Mouse (Mus musculus) limb, embryonic 12.5 days (tissue): ENCODE data around the gene Fto. TPM values are rescaled to one million over a fixed set of nuclear protein-coding genes. Genes with fewer than 3 reads are reported as not detected.
A peak's percentile ranks its signal among the peaks of the same experiment; 100 is the strongest.

Source experiments
- ATAC-seq: fragments of 200-750 bp; cut with Nextera tagmentation; 2 replicates; pipeline ENCODE4 v1.8.0; 2017; ENCODE audit warnings: low read depth, moderate TSS enrichment; ENCODE audit not compliant: insufficient number of reproducible peaks, insufficient read depth, low FRiP score, low TSS enrichment
- H3K27ac ChIP-seq: fragments of 300-500 bp; sonication (generic); 2 replicates; pipeline ENCODE4 v1.5.1; 2016; ENCODE audit warnings: mild to moderate bottlenecking, moderate library complexity
- H3K27me3 ChIP-seq: fragments of 300-500 bp; sonication (generic); 2 replicates; pipeline ENCODE4 v1.6.1; 2016; ENCODE audit warnings: mild to moderate bottlenecking, moderate library complexity
- H3K36me3 ChIP-seq: fragments of 300-500 bp; sonication (generic); 2 replicates; pipeline ENCODE4 v1.6.1; 2016; ENCODE audit warnings: mild to moderate bottlenecking, moderate library complexity
- H3K4me1 ChIP-seq: fragments of 300-500 bp; sonication (generic); replicated peaks from 2 replicates; pipeline ENCODE4 v1.6.1; 2016
- H3K4me2 ChIP-seq: fragments of 300-500 bp; sonication (generic); 2 replicates; pipeline ENCODE4 v1.6.1; 2016; ENCODE audit warnings: mild to moderate bottlenecking, moderate library complexity
- H3K4me3 ChIP-seq: fragments of 300-500 bp; sonication (generic); replicated peaks from 2 replicates; pipeline ENCODE4 v1.5.1; 2016; ENCODE audit warnings: mild to moderate bottlenecking
- H3K9ac ChIP-seq: fragments of 300-500 bp; sonication (generic); replicated peaks from 2 replicates; pipeline ENCODE4 v1.6.1; 2016; ENCODE audit warnings: mild to moderate bottlenecking, moderate library complexity
- H3K9me3 ChIP-seq: fragments of 300-500 bp; sonication (generic); 2 replicates; pipeline ENCODE4 v1.6.1; 2016; ENCODE audit warnings: mild to moderate bottlenecking, moderate library complexity
- WGBS: fragments of 180-500 bp; shearing (Covaris S2); methylation state at CpG from one replicate; pipeline ENCODE4 v1.1.7; 2016; 5-methylcytosine and 5-hydroxymethylcytosine counted together
- polyA plus RNA-seq: library from polyadenylated mRNA; unstranded; fragments of >200 nt; fragmentation: Nextera tagmentation; extraction: Ambion mirVana; gene quantifications from 2 replicates; pipeline ENCODE4 v1.2.1, GENCODE M21; 2016

Gene Fto
- polyA plus RNA-seq, 1 experiment from 2014 or later: 92.1 TPM

DNA sequence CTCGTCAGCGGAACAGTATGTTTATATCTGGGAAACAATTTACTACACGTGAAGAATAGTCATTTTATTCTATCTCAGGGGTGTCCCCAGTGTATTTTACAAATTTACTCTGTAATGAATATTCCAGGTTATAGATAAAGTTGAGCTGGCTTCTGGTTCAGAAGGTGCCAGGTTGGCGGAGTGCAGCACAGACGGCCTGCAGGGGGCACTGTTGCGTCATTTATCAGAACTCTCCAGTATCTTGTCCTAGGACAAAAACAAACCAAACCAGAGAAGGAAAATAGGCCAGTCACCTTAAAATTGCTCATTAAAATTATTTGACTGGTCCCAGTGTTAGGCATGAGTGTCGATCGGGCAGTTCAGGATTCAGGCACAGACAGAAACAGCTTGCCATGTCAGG, 218.6 kb downstream of the Fto start:
- 10% methylated on average over 8 of the region's 8 CpGs for WGBS
- ATAC-seq: no peak
- H3K4me2 ChIP-seq: no peak overlapping the region
- no peaks in the 10 kb centered on the region for H3K9me3 ChIP-seq
- peaks cover 95% of the 10 kb centered on the region for H3K27me3 ChIP-seq
- no peaks in the 10 kb centered on the region for H3K36me3 ChIP-seq
- no peak overlapping the region for H3K27ac ChIP-seq
- H3K4me1 ChIP-seq: peaks cover 24% of the 10 kb centered on the region
- H3K9ac ChIP-seq: no peak overlapping the region
- H3K4me3 ChIP-seq: no peak overlapping the region

- H3K27ac ChIP-seq: no peak overlapping the region
- H3K9me3 ChIP-seq: no peaks in the 10 kb centered on the region
- peaks cover 29% of the 10 kb centered on the region for H3K4me1 ChIP-seq
- H3K27me3 ChIP-seq: peaks cover 94% of the 10 kb centered on the region
- H3K9ac ChIP-seq: no peak overlapping the region
- H3K4me2 ChIP-seq: 0 out of 2 replicates have a peak overlapping the region, but pooled peaks have one; percentile 10
- ATAC-seq: peak; percentile 39; the same call in 1 of the 2 replicates
- no peak overlapping the region for H3K4me3 ChIP-seq
- no peaks in the 10 kb centered on the region for H3K36me3 ChIP-seq
- WGBS: 25% methylated on average over 18 of the region's 18 CpGs
Measured at GRCm38 (mm10) chr8:91532671-91533436, 219.5 kb downstream of the Fto start.

DNA sequence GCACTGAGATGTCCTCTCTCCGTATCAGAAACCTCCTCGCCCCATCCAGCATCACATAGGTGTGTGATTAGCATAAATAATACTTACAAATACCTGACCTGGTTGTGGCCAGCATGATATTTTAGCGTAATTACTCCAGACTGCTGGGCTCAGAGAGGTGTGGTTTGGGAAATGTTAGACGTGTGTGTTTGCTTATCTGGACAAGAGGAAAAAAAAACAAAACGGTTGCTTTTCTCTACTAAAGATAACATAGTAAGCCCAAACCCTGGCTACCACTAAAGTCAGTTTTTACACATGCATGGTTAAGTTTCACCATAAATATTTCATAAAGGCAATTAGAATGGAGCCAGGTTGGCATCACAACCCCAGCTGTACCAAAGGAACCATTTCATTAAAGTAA, 221.4 kb downstream of the Fto start:
- Histone ChIP-seq H3K27ac (no peak overlapping the region), H3K4me2 (no peak overlapping the region), H3K4me1 (peaks cover 48% of the 10 kb centered on the region), H3K9ac (no peak overlapping the region), H3K27me3 (peaks cover 79% of the 10 kb centered on the region), H3K9me3 (no peaks in the 10 kb centered on the region), H3K4me3 (no peak overlapping the region), H3K36me3 (no peaks in the 10 kb centered on the region)
- no peak for ATAC-seq
- 77% methylated on average over 5 of the region's 5 CpGs for WGBS

GRCm38 (mm10) chr8:91538109-91538508, 224.8 kb downstream of the Fto start:
- no peak overlapping the region for H3K4me3 ChIP-seq
- no peak overlapping the region for H3K9ac ChIP-seq
- no peak overlapping the region for H3K27ac ChIP-seq
- H3K4me1 ChIP-seq: peaks cover 42% of the 10 kb centered on the region
- no peak for ATAC-seq
- H3K4me2 ChIP-seq: no peak overlapping the region
- H3K9me3 ChIP-seq: no peaks in the 10 kb centered on the region
- H3K27me3 ChIP-seq: peaks cover 69% of the 10 kb centered on the region
- 72% methylated on average over 9 of the region's 9 CpGs for WGBS
- no peaks in the 10 kb centered on the region for H3K36me3 ChIP-seq

DNA sequence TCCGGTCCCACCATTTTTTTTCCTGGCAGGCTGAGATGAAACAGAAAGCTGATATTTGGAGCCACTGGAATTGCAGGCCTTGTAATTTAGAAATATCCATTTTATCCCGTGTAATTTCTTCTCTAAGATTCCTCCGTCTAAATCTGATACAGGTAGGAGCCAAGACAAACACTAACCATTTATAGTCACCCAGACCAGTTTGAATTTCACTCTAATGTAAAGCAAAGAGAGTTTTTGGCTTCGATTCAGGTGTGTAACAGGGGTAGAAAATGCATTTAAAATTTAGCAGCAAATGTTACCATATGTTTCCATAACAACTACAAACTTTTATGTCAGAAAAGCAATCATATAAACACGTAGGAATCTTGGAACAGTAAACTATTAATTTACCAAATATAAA, 225.6 kb downstream of the Fto start:
- peaks cover 34% of the 10 kb centered on the region for H3K4me1 ChIP-seq
- H3K4me3 ChIP-seq: no peak overlapping the region
- WGBS: 51% methylated on average over 5 of the region's 5 CpGs
- no peaks in the 10 kb centered on the region for H3K36me3 ChIP-seq
- no peak overlapping the region for H3K4me2 ChIP-seq
- H3K27ac ChIP-seq: no peak overlapping the region
- H3K9ac ChIP-seq: no peak overlapping the region
- ATAC-seq: no peak
- H3K27me3 ChIP-seq: peaks cover 69% of the 10 kb centered on the region
- H3K9me3 ChIP-seq: no peaks in the 10 kb centered on the region

- ATAC-seq: no peak
- no peak overlapping the region for H3K4me2 ChIP-seq
- no peak overlapping the region for H3K4me3 ChIP-seq
- WGBS: 81% methylated on average over 8 of the region's 8 CpGs
- H3K9me3 ChIP-seq: no peaks in the 10 kb centered on the region
- peaks cover 32% of the 10 kb centered on the region for H3K4me1 ChIP-seq
- H3K9ac ChIP-seq: no peak overlapping the region
- H3K27me3 ChIP-seq: peaks cover 69% of the 10 kb centered on the region
- H3K36me3 ChIP-seq: no peaks in the 10 kb centered on the region
- no peak overlapping the region for H3K27ac ChIP-seq
Measured at GRCm38 (mm10) chr8:91539586-91539985, 226.3 kb downstream of the Fto start.

DNA sequence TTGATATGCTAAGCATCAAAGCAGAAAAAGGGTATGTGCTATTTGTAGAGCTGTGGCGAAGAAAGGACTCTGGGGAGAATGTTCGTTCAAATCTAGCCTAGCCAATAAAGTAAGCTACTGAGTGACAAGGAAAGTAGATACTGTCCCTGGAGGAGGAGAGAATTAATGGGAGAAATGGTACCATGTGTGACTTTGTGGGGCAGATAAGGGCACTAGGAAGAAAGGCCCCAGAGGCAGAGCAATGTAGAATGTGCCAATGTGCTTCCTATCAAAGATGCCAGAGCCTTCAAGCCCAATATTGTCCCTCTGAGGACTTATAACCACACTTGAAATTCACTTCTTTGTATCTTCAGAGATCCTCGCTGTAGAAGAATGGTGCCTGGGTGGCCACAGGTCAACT, 227.9 kb downstream of the Fto start:
- H3K36me3 ChIP-seq: no peaks in the 10 kb centered on the region
- H3K27ac ChIP-seq: no peak overlapping the region
- H3K9me3 ChIP-seq: no peaks in the 10 kb centered on the region
- H3K9ac ChIP-seq: no peak overlapping the region
- no peak for ATAC-seq
- peaks cover 70% of the 10 kb centered on the region for H3K27me3 ChIP-seq
- WGBS: 89% methylated on average over 3 of the region's 3 CpGs
- peaks cover 43% of the 10 kb centered on the region for H3K4me1 ChIP-seq
- no peak overlapping the region for H3K4me2 ChIP-seq
- no peak overlapping the region for H3K4me3 ChIP-seq

GRCm38 (mm10) chr8:91545561-91545960, 232.2 kb downstream of the Fto start:
- H3K9me3 ChIP-seq: no peaks in the 10 kb centered on the region
- H3K4me2 ChIP-seq: no peak overlapping the region
- peaks cover 20% of the 10 kb centered on the region for H3K4me1 ChIP-seq
- H3K27ac ChIP-seq: no peak overlapping the region
- H3K36me3 ChIP-seq: no peaks in the 10 kb centered on the region
- H3K27me3 ChIP-seq: peaks cover 68% of the 10 kb centered on the region
- no peak overlapping the region for H3K9ac ChIP-seq
- WGBS: 91% methylated on average over 3 of the region's 3 CpGs
- ATAC-seq: no peak
- no peak overlapping the region for H3K4me3 ChIP-seq

- no peak overlapping the region for H3K9ac ChIP-seq
- no peak overlapping the region for H3K27ac ChIP-seq
- H3K36me3 ChIP-seq: no peaks in the 10 kb centered on the region
- 19% methylated on average over 8 of the region's 8 CpGs for WGBS
- peaks cover 67% of the 10 kb centered on the region for H3K27me3 ChIP-seq
- H3K4me3 ChIP-seq: no peak overlapping the region
- H3K4me2 ChIP-seq: no peak overlapping the region
- ATAC-seq: no peak
- H3K9me3 ChIP-seq: no peaks in the 10 kb centered on the region
- H3K4me1 ChIP-seq: peaks cover 21% of the 10 kb centered on the region
Measured at GRCm38 (mm10) chr8:91546599-91546998, 233.3 kb downstream of the Fto start.

DNA sequence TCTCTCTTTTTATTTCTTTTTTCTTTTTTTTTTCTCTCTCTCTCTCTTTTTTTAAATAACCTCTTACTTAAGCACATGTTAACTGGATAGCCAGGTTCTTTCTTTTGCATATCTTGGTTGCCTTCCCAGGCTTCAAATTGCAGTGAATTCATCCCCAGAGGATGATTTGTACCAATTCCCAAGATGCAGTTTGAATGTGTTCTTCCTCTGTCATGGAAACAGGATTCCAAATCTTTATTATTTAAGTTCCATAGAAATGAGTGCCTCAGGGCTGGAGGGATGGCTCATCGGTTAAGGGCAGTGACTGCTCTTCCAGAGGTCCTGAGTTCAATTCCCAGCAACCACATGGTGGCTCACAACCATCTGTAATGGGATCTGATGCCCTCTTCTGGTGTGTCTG, 236.8 kb downstream of the Fto start:
- no peak overlapping the region for H3K9ac ChIP-seq
- H3K4me3 ChIP-seq: no peak overlapping the region
- H3K4me2 ChIP-seq: no peak overlapping the region
- ATAC-seq: no peak
- peaks cover 29% of the 10 kb centered on the region for H3K4me1 ChIP-seq
- no peak overlapping the region for H3K27ac ChIP-seq
- 97% methylated on average over 1 of the region's 1 CpGs for WGBS
- H3K36me3 ChIP-seq: no peaks in the 10 kb centered on the region
- peaks cover 52% of the 10 kb centered on the region for H3K27me3 ChIP-seq
- no peaks in the 10 kb centered on the region for H3K9me3 ChIP-seq

- Histone ChIP-seq H3K27me3 (peaks cover 40% of the 10 kb centered on the region), H3K4me1 (peaks cover 20% of the 10 kb centered on the region), H3K36me3 (no peaks in the 10 kb centered on the region), H3K9ac (no peak overlapping the region), H3K27ac (no peak overlapping the region), H3K4me2 (no peak overlapping the region), H3K9me3 (no peaks in the 10 kb centered on the region), H3K4me3 (no peak overlapping the region)
- WGBS: 88% methylated on average over 9 of the region's 9 CpGs
- no peak for ATAC-seq
Measured at GRCm38 (mm10) chr8:91551166-91551765, 237.9 kb downstream of the Fto start.
